Mouse (Mus musculus): Measurements from ENCODE around the gene Ago3. TPM values are rescaled to one million over a fixed set of nuclear protein-coding genes. Genes with fewer than 3 reads are reported as not detected.

Gene Ago3
- polyA plus RNA-seq, 1 experiment, result 17.6 TPM

DNA sequence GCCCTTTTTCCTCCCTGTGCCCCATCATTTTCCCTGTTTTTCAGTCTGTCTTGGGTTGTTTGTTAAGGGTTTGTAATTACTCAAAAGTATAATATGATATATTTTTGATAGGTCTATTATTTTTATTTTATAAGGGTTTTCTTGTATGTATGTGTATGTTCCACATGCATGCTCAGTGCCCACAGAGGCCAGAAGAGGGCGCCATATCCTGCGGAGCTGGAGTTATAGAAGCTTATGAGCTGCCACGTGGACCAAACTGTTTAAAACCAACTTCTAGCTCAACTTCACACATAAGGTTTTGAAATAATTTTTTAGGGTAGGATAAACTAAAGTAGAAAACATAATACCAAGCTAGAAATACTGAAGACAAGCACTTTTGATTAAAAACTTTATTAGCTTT is 97.0 kb downstream of the Ago3 start:
- 65% methylated on average over 3 of the region's 3 CpGs for WGBS
- Histone ChIP-seq H3K4me3 (replicated peaks; ENCODE audit: extremely low read depth, low read depth, low read length) (no peak overlapping the region), H3K4me1 (ENCODE audit: control insufficient read depth, insufficient read depth, low read length) (peaks cover 2% of the 10 kb centered on the region; the same call in 1 of the 2 replicates)
- no peak for TF ChIP-seq POLR2A (IDR thresholded peaks at IDR 0.05; ENCODE audit: borderline replicate concordance, extremely low read depth, low read depth, low read length)
- peak; percentile 36; the same call in 1 of the 2 replicates for TF ChIP-seq CTCF (IDR thresholded peaks at IDR 0.05; ENCODE audit: insufficient read depth, low read length)
- no peak for DNase-seq

DNA sequence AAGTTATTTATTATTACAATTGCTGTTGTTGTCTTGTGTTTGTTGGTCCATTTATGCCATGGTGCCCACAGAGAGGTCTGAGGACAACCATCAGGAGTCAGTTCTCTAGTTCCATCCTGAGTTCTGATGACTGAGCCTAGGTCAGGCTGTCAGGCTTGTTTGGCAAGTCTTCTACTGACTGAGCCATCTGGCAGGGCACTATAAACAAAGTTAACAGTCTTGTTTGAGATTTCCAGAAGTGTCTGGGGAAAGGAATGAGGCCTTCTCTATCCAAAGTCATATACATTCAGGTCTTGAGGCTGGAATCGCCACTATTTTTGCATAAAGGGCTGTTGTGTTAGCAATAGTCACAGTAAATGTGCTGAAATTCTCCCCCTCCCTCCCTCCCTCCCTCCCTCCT is 97.6 kb downstream of the Ago3 start:
- 46% methylated on average over 1 of the region's 1 CpGs for WGBS
- Histone ChIP-seq H3K4me1 (ENCODE audit: control insufficient read depth, insufficient read depth, low read length) (peaks cover 2% of the 10 kb centered on the region; the same call in 1 of the 2 replicates), H3K4me3 (replicated peaks; ENCODE audit: extremely low read depth, low read depth, low read length) (no peak overlapping the region)
- TF ChIP-seq CTCF (IDR thresholded peaks at IDR 0.05; ENCODE audit: insufficient read depth, low read length), result no peak
- no peak for TF ChIP-seq POLR2A (IDR thresholded peaks at IDR 0.05; ENCODE audit: borderline replicate concordance, extremely low read depth, low read depth, low read length)
- no peak for DNase-seq

DNA sequence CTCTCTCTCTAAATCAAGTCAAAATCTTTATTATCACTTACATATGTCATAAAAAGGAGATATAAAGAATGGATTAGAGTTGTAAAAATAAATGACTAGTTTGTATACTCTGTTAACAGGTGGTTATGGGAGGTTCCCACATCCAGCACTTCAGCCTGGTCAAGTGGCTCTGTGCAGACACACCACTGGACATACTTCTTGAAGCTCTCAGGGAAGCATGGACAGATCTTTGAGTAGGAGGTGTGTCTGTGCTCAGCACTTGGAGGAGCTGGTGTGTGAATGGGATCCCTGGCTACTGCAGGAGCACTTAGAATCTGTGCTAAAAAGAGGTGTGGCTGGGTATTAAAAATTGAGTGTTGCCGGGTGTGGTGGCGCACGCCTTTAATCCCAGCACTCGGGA is 99.1 kb downstream of the Ago3 start:
- no peak for DNase-seq
- WGBS, result 80% methylated on average over 4 of the region's 4 CpGs
- TF ChIP-seq POLR2A (IDR thresholded peaks at IDR 0.05; ENCODE audit: borderline replicate concordance, extremely low read depth, low read depth, low read length), result no peak
- no peak for TF ChIP-seq CTCF (IDR thresholded peaks at IDR 0.05; ENCODE audit: insufficient read depth, low read length)
- no peak overlapping the region for H3K4me3 ChIP-seq (replicated peaks; ENCODE audit: extremely low read depth, low read depth, low read length)
- no peaks in the 10 kb centered on the region for H3K4me1 ChIP-seq (ENCODE audit: control insufficient read depth, insufficient read depth, low read length)

DNA sequence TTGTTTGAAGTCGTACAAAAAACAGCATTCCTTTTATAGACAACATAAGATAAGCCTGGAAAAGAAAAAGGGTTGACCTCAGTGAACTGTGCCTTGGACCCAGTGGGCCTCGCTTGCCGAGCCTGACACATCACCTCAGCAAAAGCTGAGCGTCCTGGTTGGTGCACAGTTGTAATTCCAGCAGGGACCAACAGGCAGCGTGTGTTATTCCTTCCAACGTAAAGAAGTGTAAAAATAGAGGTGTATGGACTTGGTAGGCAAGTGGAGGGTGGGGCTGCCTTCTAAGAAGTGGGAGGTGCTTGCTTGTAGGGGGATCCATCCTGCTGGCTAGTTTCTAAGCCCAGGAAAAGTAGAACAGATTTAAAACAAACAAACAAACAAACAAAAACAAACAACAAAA is 103.3 kb downstream of the Ago3 start:
- Histone ChIP-seq H3K4me1 (ENCODE audit: control insufficient read depth, insufficient read depth, low read length) (0 out of 2 replicates have a peak, but pooled peaks cover under 1% of the 10 kb centered on the region), H3K4me3 (replicated peaks; ENCODE audit: extremely low read depth, low read depth, low read length) (no peak overlapping the region)
- no peak for TF ChIP-seq POLR2A (IDR thresholded peaks at IDR 0.05; ENCODE audit: borderline replicate concordance, extremely low read depth, low read depth, low read length)
- TF ChIP-seq CTCF (IDR thresholded peaks at IDR 0.05; ENCODE audit: insufficient read depth, low read length), result no peak
- 39% methylated on average over 6 of the region's 6 CpGs for WGBS
- no peak for DNase-seq

DNA sequence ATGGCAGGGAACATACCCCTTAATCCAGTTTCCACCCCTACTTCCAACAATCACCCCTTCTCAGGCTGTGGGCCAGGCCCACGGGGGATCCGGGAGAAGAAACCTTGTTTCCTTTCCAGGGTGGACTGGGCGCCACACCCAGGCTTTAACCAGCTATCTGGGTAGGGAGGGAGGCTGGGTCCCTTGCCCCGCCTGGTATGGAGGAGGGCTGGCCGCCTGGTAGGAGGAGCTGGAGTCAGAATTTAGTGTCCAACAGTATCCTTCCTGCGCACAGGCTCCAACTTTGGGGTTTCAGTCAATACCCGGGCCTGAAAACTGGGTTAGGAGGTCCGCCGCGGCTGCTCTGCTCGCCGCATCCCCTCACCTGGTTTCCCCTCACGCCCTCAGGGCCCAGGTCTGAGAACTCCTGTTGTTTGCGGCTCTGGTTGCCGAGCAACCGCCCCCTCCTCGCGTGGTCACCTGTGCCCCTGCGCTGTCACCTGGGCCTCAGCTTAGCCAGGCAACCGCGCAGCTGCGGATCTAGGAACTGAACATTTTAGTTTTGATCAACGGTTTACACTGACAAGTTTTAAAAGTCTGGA is 104.0 kb downstream of the Ago3 start, which contains the start of gene Tekt2:
Gene Tekt2 (minus strand): TSS at position 408 of the 581 bp plus-strand sequence.
- TF ChIP-seq POLR2A (IDR thresholded peaks at IDR 0.05; ENCODE audit: borderline replicate concordance, extremely low read depth, low read depth, low read length), result no peak
- TF ChIP-seq CTCF (IDR thresholded peaks at IDR 0.05; ENCODE audit: insufficient read depth, low read length), result no peak
- no peak for DNase-seq
- WGBS, result 20% methylated on average over 23 of the region's 23 CpGs
- Histone ChIP-seq H3K4me3 (replicated peaks; ENCODE audit: extremely low read depth, low read depth, low read length) (peak within 1 kb of the TSS; percentile 10), H3K4me1 (ENCODE audit: control insufficient read depth, insufficient read depth, low read length) (peaks cover 4% of the 10 kb centered on the region; the same call in 1 of the 2 replicates)

DNA sequence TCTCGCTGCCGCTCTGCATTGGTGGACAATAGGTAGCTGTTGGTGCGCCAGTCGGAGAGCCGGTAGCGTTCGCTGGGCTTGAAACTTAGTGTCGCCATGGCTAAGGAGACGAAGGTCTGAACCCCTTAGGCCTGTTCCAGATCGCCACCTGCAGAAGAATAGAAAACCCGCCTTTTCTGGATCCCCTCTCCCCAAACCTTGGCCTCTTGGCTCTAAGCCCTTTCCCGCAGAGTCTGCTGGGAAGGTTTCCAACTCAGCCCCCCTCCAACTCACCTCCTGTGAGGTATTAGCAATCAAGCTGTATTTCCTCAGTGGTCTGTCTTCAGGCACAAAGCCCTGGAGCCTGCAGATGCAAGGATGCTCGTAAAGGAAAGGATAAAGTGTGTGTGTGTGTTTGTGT is 104.5 kb downstream of the Ago3 start:
- no peak for DNase-seq
- 54% methylated on average over 13 of the region's 13 CpGs for WGBS
- no peak for TF ChIP-seq CTCF (IDR thresholded peaks at IDR 0.05; ENCODE audit: insufficient read depth, low read length)
- TF ChIP-seq POLR2A (IDR thresholded peaks at IDR 0.05; ENCODE audit: borderline replicate concordance, extremely low read depth, low read depth, low read length), result no peak

DNA sequence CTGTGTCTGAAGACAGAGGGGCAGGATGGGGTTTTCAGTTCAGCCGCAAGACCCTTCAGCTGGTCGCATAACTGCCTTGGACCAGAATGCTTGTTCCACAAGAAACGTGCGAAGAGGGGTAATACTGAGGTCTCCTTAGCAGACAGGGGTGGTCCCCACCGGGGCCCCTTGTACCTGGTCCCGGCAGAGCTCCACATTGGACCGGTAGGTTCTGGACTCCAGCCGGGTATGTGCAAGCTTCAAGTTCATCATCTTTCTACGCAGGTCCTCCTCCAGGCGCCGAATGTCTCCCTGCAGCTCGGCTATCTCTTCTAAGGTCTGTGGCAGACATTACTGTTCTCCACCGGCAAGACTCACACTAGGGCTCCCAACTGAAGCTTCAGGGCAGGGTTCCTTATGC is 106.7 kb downstream of the Ago3 start:
- no peak for TF ChIP-seq POLR2A (IDR thresholded peaks at IDR 0.05; ENCODE audit: borderline replicate concordance, extremely low read depth, low read depth, low read length)
- WGBS, result 94% methylated on average over 13 of the region's 13 CpGs
- Histone ChIP-seq H3K4me3 (replicated peaks; ENCODE audit: extremely low read depth, low read depth, low read length) (no peak overlapping the region), H3K4me1 (ENCODE audit: control insufficient read depth, insufficient read depth, low read length) (peaks cover 4% of the 10 kb centered on the region; the same call in 1 of the 2 replicates)
- DNase-seq, result no peak

More for the DNA sequence above, 104.5 kb downstream of the Ago3 start:
- peaks cover 4% of the 10 kb centered on the region; the same call in 1 of the 2 replicates for H3K4me1 ChIP-seq (ENCODE audit: control insufficient read depth, insufficient read depth, low read length)
- no peak overlapping the region for H3K4me3 ChIP-seq (replicated peaks; ENCODE audit: extremely low read depth, low read depth, low read length)

DNA sequence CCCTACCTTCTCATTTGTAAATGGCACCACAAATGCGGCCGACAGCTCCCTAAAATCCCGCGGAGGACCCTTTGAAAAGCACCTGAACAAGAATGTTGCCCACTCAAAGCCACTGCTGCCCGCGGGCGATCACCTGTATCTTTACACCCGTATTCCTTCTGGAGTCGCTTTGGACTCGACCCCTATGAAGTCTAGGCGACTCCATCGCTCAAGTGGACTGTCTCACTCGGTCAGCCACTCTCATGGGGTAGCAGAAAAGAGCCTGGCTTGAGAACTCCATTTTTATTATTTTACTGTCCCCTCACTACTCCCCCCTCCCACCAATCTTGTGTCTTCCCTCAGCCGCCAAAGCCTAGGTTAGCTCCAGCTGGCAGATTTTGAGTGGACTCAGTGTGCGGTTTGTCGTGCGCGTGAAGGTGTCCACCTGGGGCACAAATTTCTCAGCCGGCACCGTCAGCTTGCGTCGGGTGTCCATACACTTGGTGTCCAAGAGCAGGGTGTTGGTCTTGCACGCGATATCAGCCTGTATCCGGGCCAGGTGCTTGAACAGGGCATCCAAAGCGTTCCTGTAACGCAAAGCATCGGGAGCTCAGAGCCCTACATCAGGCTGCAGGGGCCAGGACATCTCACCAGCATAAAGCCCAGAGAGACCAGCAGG is 107.4 kb downstream of the Ago3 start:
- 55% methylated on average over 28 of the region's 28 CpGs for WGBS
- no peak for DNase-seq
- TF ChIP-seq CTCF (IDR thresholded peaks at IDR 0.05; ENCODE audit: insufficient read depth, low read length), result no peak
- no peak for TF ChIP-seq POLR2A (IDR thresholded peaks at IDR 0.05; ENCODE audit: borderline replicate concordance, extremely low read depth, low read depth, low read length)
- peaks cover 4% of the 10 kb centered on the region; the same call in 1 of the 2 replicates for H3K4me1 ChIP-seq (ENCODE audit: control insufficient read depth, insufficient read depth, low read length)
- H3K4me3 ChIP-seq (replicated peaks; ENCODE audit: extremely low read depth, low read depth, low read length), result no peak overlapping the region

DNA sequence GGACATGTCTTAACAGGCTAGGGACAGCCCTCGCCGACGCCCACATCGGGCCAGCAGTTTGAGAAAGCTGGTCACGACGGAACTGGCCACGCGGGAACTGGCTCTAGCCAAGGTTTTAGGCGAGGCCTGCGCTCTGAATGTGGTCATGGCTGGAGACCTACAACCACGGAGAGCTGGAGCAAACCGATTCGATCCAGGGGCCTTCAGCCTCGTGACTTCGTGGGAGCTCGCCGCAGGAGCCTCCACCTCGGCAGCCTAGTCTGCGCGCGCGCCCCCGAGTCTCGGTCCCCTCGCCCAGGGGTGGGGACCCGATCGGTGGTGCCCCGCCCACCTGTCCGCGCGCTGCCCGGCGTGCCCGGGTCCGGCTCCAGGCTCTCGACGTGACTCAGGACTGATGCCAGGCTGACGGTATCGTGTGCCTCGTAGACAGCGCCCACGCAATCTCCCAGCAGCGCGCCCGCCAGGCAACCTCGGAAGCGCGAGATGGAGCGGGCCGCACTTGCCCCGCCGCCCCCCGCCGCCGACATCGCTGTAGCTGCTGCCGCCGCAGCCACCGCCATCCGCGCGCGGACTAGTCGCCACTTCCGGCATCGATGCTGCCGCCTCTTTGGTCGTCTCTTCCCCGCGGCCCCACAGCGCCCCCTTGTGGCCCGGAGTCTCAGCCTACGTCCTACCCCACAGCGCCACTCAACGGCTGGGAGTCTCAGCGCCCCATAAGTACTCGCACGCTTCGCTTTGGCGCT is 108.1 kb downstream of the Ago3 start, which contains the start of gene Adprhl2:
Gene Adprhl2 (minus strand): TSS at position 593 of the 743 bp plus-strand sequence.
- TF ChIP-seq CTCF (IDR thresholded peaks at IDR 0.05; ENCODE audit: insufficient read depth, low read length), result peak; percentile 95
- TF ChIP-seq POLR2A (IDR thresholded peaks at IDR 0.05; ENCODE audit: borderline replicate concordance, extremely low read depth, low read depth, low read length), result peak; percentile 75; the same call in 1 of the 2 replicates
- under 1% methylated on average over 79 of the region's 80 CpGs for WGBS
- DNase-seq, result peak; percentile 98
- peaks cover 4% of the 10 kb centered on the region; the same call in 1 of the 2 replicates for H3K4me1 ChIP-seq (ENCODE audit: control insufficient read depth, insufficient read depth, low read length)
- H3K4me3 ChIP-seq (replicated peaks; ENCODE audit: extremely low read depth, low read depth, low read length), result peak within 1 kb of the TSS; percentile 94

Data from lung, adult 2 months (tissue).